Mouse (Mus musculus): ENCODE results near the gene Zdhhc16.

Gene Zdhhc16

DNA sequence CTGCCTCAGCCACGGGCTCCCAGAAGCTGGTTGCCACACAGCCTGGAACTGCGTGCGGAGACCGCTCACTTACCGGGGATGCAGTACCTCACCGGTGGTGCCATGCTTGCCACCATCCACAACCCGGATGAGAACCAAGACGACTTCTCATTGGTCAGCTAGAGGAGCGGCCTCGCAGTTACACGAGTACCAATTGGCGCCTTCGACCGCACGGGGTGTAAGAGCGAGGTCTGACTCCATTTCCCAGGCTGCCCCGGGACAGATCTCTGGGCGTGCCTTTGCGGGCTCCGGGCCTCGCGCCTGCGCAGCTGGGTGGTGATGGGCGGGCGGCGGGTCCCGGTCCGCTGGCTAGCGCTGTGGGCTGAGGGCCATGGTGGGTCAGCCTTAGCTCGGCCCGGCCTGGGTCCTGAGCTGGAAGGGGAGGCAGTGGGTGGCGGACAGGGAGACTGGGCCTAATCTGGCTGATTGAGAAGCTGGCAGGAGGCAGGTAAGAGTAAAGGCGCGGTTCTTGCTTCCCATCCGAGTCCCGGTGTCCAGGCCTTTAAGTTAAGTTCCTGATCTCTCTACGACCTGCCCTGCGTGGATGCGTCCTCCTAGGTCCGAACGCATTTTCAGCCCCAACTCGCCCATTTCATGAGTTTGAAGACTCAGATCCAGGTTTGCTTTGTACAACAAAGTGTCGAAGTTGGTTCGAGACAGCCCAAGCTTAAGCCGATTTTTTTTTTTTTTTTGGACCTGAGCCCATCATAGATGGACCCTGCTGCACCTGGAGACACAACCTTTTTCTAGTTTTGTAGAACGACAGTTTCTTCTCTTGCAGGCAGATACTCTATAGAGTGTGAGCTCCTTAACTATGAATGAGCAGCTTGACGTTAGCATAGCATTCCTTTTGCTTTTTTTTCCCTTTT lies at the start of gene Zdhhc16, which contains the start of gene Exosc1:
Zdhhc16 (plus strand) TSS at position 302 of the 908 bp plus-strand sequence.
Exosc1 (minus strand) TSS at position 245 of the 908 bp plus-strand sequence.
- DNase-seq (ENCODE audit: inconsistent ontology term), result peak; percentile 98

DNA sequence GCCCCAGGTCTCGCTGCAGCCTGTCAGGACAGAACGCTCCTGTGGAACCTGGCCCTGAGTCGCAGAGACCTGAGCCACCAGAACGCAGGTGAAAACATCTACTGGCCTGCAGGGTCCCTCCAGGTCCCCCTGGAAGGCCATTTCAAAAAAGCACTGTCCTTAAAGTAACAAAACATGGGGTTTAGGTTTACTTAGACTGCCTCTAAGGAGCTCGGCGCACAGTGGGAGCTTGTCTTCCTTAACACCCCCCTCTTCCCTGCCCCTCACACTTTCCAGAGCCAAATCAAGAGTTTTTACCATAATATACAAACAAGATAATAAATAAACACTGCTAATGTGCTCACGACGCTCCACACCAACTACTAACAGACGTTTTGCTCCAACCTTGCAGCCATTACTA lies 49.4 kb upstream of the Zdhhc16 start:
- DNase-seq (ENCODE audit: inconsistent ontology term), result no peak

DNA sequence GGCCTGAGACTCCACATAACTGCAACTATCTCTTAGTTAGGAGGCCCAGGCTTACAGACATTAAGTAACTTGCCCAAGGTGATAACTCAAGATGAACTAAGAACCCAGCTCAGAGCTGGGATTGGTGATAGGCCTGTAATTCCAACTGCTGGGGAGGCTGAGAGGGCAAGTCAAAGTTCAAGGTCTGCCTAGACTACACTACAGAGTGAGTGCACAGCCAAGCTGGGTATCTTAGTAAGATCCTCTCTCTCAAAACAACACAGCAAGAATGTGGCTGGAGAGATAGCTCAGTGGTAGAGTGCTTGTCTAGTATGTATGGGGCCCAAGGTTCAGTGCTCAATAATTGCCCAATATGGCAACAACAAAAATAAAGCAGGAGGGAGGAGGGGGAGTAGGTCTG lies 45.1 kb upstream of the Zdhhc16 start:
- DNase-seq (ENCODE audit: inconsistent ontology term), result no peak

DNA sequence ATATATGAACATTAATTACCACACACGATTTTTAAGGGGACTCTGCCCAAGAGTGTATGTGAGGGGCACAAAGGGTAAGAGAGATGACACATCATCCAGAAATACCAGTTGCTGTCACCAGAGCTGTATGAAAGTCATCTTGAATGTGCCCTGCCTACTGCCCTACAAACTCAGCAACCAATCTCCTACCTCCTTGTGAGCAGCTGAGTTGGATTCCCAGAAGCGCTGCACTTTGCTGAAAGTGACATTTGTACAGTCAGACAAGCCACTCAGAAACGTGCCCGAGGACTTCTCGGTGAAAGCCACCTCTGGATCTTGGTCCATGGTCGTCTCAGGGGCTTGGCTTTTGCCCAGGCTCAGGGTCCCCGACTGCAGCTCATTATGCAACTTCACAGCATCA lies 38.3 kb upstream of the Zdhhc16 start:
- DNase-seq (ENCODE audit: inconsistent ontology term), result peak; percentile 40

DNA sequence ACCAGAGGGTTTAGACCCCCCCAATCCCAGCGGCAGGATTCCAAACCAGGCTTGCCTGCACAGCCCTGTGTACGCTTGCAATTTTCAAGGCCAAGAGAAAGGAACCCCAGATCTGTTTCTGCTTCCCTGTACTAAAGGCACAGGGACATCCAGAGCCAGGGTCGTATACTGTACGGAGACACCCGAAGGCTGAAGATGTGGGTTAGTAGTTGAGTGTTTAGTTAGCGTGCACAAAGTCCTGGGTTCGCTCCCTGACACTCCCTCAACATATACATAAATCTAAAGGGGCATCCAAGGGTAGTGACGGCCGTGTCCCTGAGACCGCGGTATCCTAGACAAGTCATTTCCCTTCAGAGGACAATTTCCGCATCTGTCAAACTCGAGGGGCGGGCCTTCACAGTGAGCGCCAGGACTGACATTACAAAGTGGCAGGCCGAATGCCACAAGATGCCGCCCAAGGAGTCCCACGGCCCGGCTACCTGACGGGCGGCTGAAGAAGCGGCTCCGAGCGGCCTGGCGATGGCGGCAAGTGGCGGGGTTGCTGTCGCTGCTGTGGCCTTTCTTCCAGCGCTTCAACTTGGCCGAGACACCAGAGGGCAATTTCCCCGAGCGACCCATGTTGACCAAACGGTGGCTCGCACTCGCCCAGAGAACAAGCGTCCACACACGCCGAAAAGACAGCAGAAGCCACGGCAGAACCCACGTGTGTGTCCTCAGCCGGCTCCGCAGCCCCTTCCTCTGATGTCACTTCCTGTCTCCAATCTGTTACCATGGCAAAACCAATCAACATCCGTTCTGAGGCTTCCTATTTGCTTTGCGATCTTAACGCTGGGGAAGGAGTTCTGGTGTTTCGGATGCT lies 37.6 kb upstream of the Zdhhc16 start, which contains the start of gene Rrp12:
Rrp12 (minus strand) TSS at position 714 of the 859 bp plus-strand sequence.
- peak; percentile 91 for DNase-seq (ENCODE audit: inconsistent ontology term)

DNA sequence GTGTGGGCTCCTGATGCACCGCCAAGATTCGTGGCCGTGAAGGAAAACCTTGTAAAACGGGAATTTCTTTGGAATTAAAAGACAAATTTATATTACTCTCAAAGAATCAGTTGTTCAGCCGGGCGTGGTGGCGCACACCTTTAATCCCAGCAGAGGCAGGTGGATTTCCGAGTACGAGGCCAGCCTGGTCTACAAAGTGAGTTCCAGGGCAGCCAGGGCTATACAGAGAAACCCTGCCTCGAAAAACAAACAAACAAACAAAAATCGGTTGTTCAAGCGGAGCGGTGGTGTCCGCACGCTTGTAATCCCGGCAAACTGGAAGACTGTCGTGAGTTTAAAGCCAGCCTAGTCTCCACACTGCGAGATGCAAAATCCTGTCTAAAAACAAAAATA lies 37.0 kb upstream of the Zdhhc16 start:
- no peak for DNase-seq (ENCODE audit: inconsistent ontology term)

DNA sequence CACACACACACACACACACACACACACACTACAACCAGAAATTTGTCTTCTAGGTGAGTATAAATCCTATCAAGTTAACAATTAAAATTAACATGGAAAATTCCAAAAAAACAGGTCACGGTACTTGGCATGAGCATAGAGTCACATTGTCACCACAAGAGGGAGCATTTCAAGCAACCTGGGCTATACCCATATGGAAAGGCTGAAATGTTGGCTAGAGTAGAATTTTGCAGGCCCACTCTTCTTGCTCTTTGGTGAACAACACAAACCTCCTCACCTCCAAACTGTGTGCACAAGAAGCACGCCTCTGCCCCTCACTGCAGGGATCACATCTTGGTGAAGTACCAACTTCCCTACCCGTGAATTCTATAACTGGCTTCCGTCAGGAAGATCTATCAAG lies 34.4 kb upstream of the Zdhhc16 start:
- peak; percentile 45 for DNase-seq (ENCODE audit: inconsistent ontology term)

- no peak for DNase-seq (ENCODE audit: inconsistent ontology term)
Measured at GRCm38 (mm10) chr19:41900495-41901090, 32.7 kb upstream of the Zdhhc16 start.

- DNase-seq (ENCODE audit: inconsistent ontology term), result no peak
Measured at GRCm38 (mm10) chr19:41901696-41902095, 31.6 kb upstream of the Zdhhc16 start.

GRCm38 (mm10) chr19:41902848-41903593 lies 30.3 kb upstream of the Zdhhc16 start:
- DNase-seq (ENCODE audit: inconsistent ontology term), result no peak

DNA sequence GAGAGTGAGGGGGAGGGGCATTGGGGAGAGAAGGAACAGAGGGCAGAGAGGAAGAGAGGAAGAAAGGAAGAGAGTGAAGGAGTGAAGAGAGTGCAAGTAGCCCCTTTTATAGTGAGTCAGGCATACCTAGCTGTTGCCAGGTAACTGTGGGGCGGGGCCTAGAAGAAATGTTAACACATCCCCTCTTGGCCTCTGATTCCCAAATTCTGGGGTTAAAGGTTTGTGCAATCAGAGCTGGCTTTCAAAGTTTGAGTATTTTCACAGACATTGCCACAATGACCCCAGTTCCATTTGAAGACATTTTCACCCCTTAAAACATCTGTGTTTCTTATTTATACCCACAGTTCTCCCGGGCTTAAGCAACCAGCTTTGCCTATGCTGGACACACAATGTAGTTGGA lies 28.0 kb upstream of the Zdhhc16 start:
- DNase-seq (ENCODE audit: inconsistent ontology term), result no peak

- DNase-seq (ENCODE audit: inconsistent ontology term), result no peak
Measured at GRCm38 (mm10) chr19:41906311-41907078, 26.8 kb upstream of the Zdhhc16 start.

- DNase-seq (ENCODE audit: inconsistent ontology term), result no peak
Measured at GRCm38 (mm10) chr19:41907079-41907760, 26.1 kb upstream of the Zdhhc16 start.

DNA sequence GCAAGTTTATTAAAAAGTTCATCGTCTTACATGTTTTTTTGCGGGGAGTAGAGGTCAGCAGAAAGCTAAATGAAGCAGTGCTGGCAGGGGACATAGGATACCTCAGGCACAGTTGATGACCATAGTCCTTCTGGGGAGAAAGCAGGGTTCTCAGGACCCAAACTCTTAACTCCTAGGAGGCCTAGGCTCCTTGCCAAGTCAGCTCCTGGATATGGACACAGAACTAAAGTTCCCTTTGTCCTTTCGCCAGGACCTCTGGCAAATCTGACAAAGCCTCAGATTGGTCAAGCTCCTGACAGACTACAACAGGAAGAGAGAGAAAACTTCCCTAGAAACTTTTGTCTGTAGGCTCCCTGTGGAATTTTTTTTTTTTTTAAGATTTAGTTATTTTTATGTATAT lies 24.5 kb upstream of the Zdhhc16 start:
- DNase-seq (ENCODE audit: inconsistent ontology term), result no peak

- no peak for DNase-seq (ENCODE audit: inconsistent ontology term)
Measured at GRCm38 (mm10) chr19:41910396-41910795, 22.9 kb upstream of the Zdhhc16 start.

GRCm38 (mm10) chr19:41911178-41912073 lies 21.9 kb upstream of the Zdhhc16 start, which contains the start of gene Pgam1:
TSS of gene Pgam1 (plus strand) at chr19:41911923.
- DNase-seq (ENCODE audit: inconsistent ontology term), result peak; percentile 99

DNA sequence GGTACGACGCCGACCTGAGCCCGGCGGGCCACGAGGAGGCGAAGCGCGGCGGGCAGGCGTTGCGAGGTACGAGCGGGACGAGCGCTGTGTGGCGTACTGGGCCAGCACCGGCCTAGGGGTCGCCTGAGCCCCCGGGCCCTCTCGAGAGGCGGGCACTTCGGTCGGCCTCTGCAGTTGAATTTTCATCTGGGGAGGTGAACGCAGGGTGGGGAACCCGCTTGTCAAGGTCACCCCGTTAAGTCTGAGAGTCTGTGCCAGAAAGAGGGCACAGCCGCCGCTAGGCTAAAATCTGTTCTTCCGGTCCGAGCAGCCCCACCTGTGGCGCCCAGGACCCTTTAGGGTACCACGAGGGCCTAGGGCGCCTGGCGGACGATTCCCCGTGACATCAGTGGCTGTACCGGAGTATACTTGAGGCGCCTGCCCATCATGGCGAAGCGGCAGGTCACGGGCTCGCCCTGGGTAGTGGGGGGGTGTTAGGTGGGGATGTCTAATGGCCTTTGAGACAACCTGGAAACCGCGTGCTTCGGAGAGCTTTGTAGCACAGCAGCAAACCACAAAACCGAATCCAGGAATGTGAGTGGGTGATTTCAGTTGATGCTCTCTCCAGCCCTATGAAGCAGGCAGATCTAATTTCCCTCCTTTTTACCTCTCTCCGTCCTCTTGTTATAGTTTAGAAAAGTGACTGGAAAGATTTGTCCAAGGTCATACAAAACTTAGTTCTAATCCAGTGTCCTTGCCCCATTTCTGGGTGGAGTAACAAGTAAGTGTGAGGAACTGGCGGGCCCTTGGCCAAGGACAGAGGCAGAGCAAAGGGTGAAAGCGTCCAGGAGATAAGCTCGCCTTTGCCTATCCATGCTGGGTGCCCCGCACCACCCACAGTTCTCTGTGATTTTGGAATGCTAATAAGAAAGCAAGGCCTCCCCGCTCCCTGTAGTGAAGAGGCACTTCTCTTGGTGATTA lies 20.9 kb upstream of the Zdhhc16 start:
- DNase-seq (ENCODE audit: inconsistent ontology term), result peak; percentile 65
